In the genomic region with DNA sequence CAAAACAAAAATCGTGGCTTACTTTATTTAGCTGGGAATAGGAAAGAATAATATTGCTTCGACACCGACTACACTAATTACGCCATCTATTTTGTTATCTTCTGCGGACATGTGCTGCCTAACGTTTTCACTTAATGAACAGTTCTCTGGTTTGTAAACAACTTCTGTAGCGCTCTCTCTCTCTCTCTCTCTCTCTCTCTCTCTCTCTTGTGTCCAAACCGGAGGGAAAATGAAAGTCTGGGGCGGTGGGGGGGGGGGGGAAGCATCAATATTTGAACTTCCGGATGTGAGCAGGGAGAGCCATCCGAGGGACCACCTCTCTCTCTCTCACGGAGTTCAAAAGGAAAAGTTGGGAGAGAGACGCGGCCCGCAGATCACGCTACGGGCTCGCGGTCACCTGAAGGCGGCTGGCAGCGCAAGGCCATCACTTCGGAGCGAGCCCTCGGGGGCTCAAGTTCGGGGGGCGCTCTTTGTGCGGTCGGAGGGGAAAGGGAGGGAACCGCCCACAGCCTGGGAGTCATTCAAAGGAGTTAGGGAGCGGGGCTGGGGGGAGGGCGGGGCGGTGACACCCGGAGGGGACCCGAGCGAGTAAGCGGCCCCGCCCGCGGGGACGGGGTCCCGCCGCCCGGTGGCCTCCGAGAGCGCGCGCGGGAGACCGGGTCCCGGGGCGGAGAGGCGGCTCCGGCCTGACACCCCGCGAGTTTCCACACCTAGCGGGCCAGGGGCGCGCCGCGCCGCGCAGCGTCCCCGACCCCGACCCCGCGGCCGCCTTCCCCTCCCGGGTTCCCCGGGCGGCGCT, we compare ENCODE assay signal across 8 mouse cellular contexts. TPM values are rescaled to one million over a fixed set of nuclear protein-coding genes. Genes with fewer than 3 reads are reported as not detected.
DNase-seq lines count a peak whose midpoint lies in the region; ATAC-seq and TF ChIP-seq lines count a peak whose summit lies in the region.

No protein-coding gene starts in this region.

- H3K36me3 ChIP-seq in forebrain, embryonic 15.5 days, result no peaks in the 10 kb centered on the region
- no peaks in the 10 kb centered on the region for H3K36me3 ChIP-seq in intestine, postnatal 0 days (ENCODE audit: control insufficient read depth, insufficient read depth)
- H3K36me3 ChIP-seq in lung, embryonic 14.5 days (ENCODE audit: insufficient read depth), result no peaks in the 10 kb centered on the region
- no peaks in the 10 kb centered on the region for H3K36me3 ChIP-seq in neural tube, embryonic 15.5 days

- no peaks in the 10 kb centered on the region for H3K9me3 ChIP-seq in forebrain, embryonic 15.5 days
- H3K9me3 ChIP-seq in intestine, postnatal 0 days (ENCODE audit: control insufficient read depth), result no peaks in the 10 kb centered on the region
- no peaks in the 10 kb centered on the region for H3K9me3 ChIP-seq in lung, embryonic 14.5 days (ENCODE audit: low read depth, low read length)
- no peaks in the 10 kb centered on the region for H3K9me3 ChIP-seq in neural tube, embryonic 15.5 days (replicated peaks)

- DNase-seq in right cerebral cortex, postnatal 25 days, result peak; percentile 8
- no peak for DNase-seq in right cerebral cortex, postnatal 14 days
- DNase-seq in lung, embryonic 14.5 days, result peak; percentile 68
- no peak for DNase-seq in frontal cortex, postnatal 14 days (ENCODE audit: low spot score in 2 of 2)

- TF ChIP-seq CTCF in bone marrow macrophage, adult 2 months (IDR thresholded peaks at IDR 0.05; ENCODE audit: low read depth, low read length), result no peak
- no peak for TF ChIP-seq CTCF in intestine, postnatal 0 days (IDR thresholded peaks at IDR 0.05; ENCODE audit: low read depth)
- TF ChIP-seq CTCF in lung, embryonic 14.5 days (IDR thresholded peaks at IDR 0.05; ENCODE audit: low read depth), result no peak

- ATAC-seq in forebrain, embryonic 15.5 days (replicated peaks), result peak; percentile 17
- ATAC-seq in intestine, postnatal 0 days, result 0 out of 2 replicates have a peak, but pooled peaks have one; percentile 0
- peak; percentile 26 for ATAC-seq in lung, embryonic 14.5 days (ENCODE audit: insufficient read depth)
- peak; percentile 1 for ATAC-seq in neural tube, embryonic 15.5 days (ENCODE audit: low FRiP score)

- no peak for TF ChIP-seq POLR2A in bone marrow macrophage, adult 2 months (IDR thresholded peaks at IDR 0.05; ENCODE audit: borderline replicate concordance, low read depth, low read length)

- peak overlapping the region; percentile 85 for H3K27ac ChIP-seq in bone marrow macrophage, adult 2 months (ENCODE audit: insufficient read depth, low read depth, low read length)
- peak overlapping the region; percentile 97 for H3K27ac ChIP-seq in forebrain, embryonic 15.5 days (replicated peaks)
- H3K27ac ChIP-seq in intestine, postnatal 0 days (ENCODE audit: low read depth, low read length), result peak overlapping the region; percentile 99
- peak overlapping the region; percentile 95 for H3K27ac ChIP-seq in lung, embryonic 14.5 days (ENCODE audit: low read depth)
- peak overlapping the region; percentile 93 for H3K27ac ChIP-seq in neural tube, embryonic 15.5 days (replicated peaks)

- H3K4me1 ChIP-seq in bone marrow macrophage, adult 2 months (ENCODE audit: control insufficient read depth, insufficient read depth, low read length), result peaks cover 6% of the 10 kb centered on the region; the same call in 1 of the 2 replicates
- peaks cover 10% of the 10 kb centered on the region for H3K4me1 ChIP-seq in forebrain, embryonic 15.5 days
- no peaks in the 10 kb centered on the region for H3K4me1 ChIP-seq in intestine, postnatal 0 days (replicated peaks; ENCODE audit: control insufficient read depth, insufficient read depth, low read length)
- H3K4me1 ChIP-seq in lung, embryonic 14.5 days (ENCODE audit: insufficient read depth), result no peaks in the 10 kb centered on the region
- H3K4me1 ChIP-seq in neural tube, embryonic 15.5 days, result peaks cover 8% of the 10 kb centered on the region

- peak overlapping the region; percentile 88 for H3K4me3 ChIP-seq in bone marrow macrophage, adult 2 months (ENCODE audit: insufficient read depth, low read length)
- H3K4me3 ChIP-seq in forebrain, embryonic 15.5 days, result peak overlapping the region; percentile 91
- peak overlapping the region; percentile 84 for H3K4me3 ChIP-seq in intestine, postnatal 0 days (ENCODE audit: low read depth, low read length)
- peak overlapping the region; percentile 95 for H3K4me3 ChIP-seq in lung, embryonic 14.5 days (ENCODE audit: low read depth, low read length)
- peak overlapping the region; percentile 94 for H3K4me3 ChIP-seq in neural tube, embryonic 15.5 days (replicated peaks)

- WGBS in forebrain, embryonic 15.5 days, result under 1% methylated on average over 44 of the region's 72 CpGs
- 1% methylated on average over 54 of the region's 72 CpGs for WGBS in intestine, postnatal 0 days
- WGBS in lung, embryonic 14.5 days, result under 1% methylated on average over 55 of the region's 72 CpGs
- WGBS in neural tube, embryonic 15.5 days, result under 1% methylated on average over 56 of the region's 72 CpGs

- H3K9ac ChIP-seq in forebrain, embryonic 15.5 days (replicated peaks), result peak overlapping the region; percentile 82
- peak overlapping the region; percentile 99 for H3K9ac ChIP-seq in intestine, postnatal 0 days (ENCODE audit: low read depth, low read length)
- H3K9ac ChIP-seq in lung, embryonic 14.5 days, result peak overlapping the region; percentile 95
- H3K9ac ChIP-seq in neural tube, embryonic 15.5 days (replicated peaks), result peak overlapping the region; percentile 97

- H3K4me2 ChIP-seq in forebrain, embryonic 15.5 days (replicated peaks), result peak overlapping the region; percentile 55
- H3K4me2 ChIP-seq in intestine, postnatal 0 days (replicated peaks; ENCODE audit: low read depth), result peak overlapping the region; percentile 63
- H3K4me2 ChIP-seq in lung, embryonic 14.5 days, result peak overlapping the region; percentile 61
- peak overlapping the region; percentile 59 for H3K4me2 ChIP-seq in neural tube, embryonic 15.5 days

- no peaks in the 10 kb centered on the region for H3K27me3 ChIP-seq in forebrain, embryonic 15.5 days
- H3K27me3 ChIP-seq in intestine, postnatal 0 days (replicated peaks; ENCODE audit: control insufficient read depth, insufficient read depth, low read length), result no peaks in the 10 kb centered on the region
- no peaks in the 10 kb centered on the region for H3K27me3 ChIP-seq in lung, embryonic 14.5 days (ENCODE audit: insufficient read depth, low read length)
- no peaks in the 10 kb centered on the region for H3K27me3 ChIP-seq in neural tube, embryonic 15.5 days (replicated peaks)

RNA-seq across cellular contexts. Expression of a gene that starts 0.8 kb away (rescaled TPM):
- polyA plus RNA-seq in bone marrow macrophage, adult 2 months (2012; ENCODE audit: insufficient read depth, insufficient read length, missing spikeins), result 16.8 and 17.3 TPM in 2 replicates
- polyA plus RNA-seq in forebrain, embryonic 15.5 days (2015; fragmentation: Nextera tagmentation; extraction: Ambion mirVana), result 33.3 and 34.2 TPM in 2 replicates
- 42.1 and 48.3 TPM in 2 replicates for polyA plus RNA-seq in intestine, postnatal 0 days (2015; fragmentation: Nextera tagmentation; extraction: Ambion mirVana)
- polyA plus RNA-seq in lung, embryonic 14.5 days (2014; fragmentation: Nextera tagmentation; extraction: Ambion mirVana), result 50.3 and 56.8 TPM in 2 replicates
- 21.7 and 24.6 TPM in 2 replicates for polyA plus RNA-seq in neural tube, embryonic 15.5 days (2015; fragmentation: Nextera tagmentation; extraction: Ambion mirVana)

Comparison
In these comparisons a context has a peak if more than half of its experiments do, and no peak if none do; other contexts are left out.
1. DNase-seq: peak in right cerebral cortex, postnatal 25 days (single experiment) and lung, embryonic 14.5 days (single experiment); none in right cerebral cortex, postnatal 14 days (single experiment) and frontal cortex, postnatal 14 days (0 of 2).
2. Peak in every context shown above with its lines, with median percentiles within 50 percentile points of each other: H3K27ac ChIP-seq, H3K4me3 ChIP-seq, ATAC-seq, H3K4me2 ChIP-seq and H3K9ac ChIP-seq.